Mouse (Mus musculus) heart, embryonic 12.5 days (tissue): ENCODE results near the gene Abat. TPM values are rescaled to one million over a fixed set of nuclear protein-coding genes. Genes with fewer than 3 reads are reported as not detected.

Experiments
- ATAC-seq: fragments of 200-750 bp; cut with Nextera tagmentation; 2 replicates; pipeline ENCODE4 v1.8.0; 2017; ENCODE audit warnings: moderate TSS enrichment, moderate library complexity; ENCODE audit not compliant: insufficient number of reproducible peaks, low FRiP score
- H3K27ac ChIP-seq: fragments of 300-500 bp; sonication (generic); 2 replicates; pipeline ENCODE4 v1.5.1; 2016; ENCODE audit warnings: mild to moderate bottlenecking, moderate library complexity; ENCODE audit not compliant: poor library complexity, severe bottlenecking
- H3K27me3 ChIP-seq: fragments of 300-500 bp; sonication (generic); replicated peaks from 2 replicates; pipeline ENCODE4 v1.6.1; 2016; ENCODE audit warnings: mild to moderate bottlenecking, moderate library complexity
- H3K36me3 ChIP-seq: fragments of 300-500 bp; sonication (generic); 2 replicates; pipeline ENCODE4 v1.6.1; 2016; ENCODE audit warnings: mild to moderate bottlenecking, moderate library complexity
- H3K4me1 ChIP-seq: fragments of 300-500 bp; sonication (generic); replicated peaks from 2 replicates; pipeline ENCODE4 v1.6.1; 2016; ENCODE audit warnings: mild to moderate bottlenecking
- H3K4me2 ChIP-seq: fragments of 300-500 bp; sonication (generic); 2 replicates; pipeline ENCODE4 v1.6.1; 2016; ENCODE audit warnings: mild to moderate bottlenecking, moderate library complexity
- H3K4me3 ChIP-seq: fragments of 300-500 bp; sonication (generic); 2 replicates; pipeline ENCODE4 v1.5.1; 2016; ENCODE audit warnings: mild to moderate bottlenecking
- H3K9ac ChIP-seq: fragments of 300-500 bp; sonication (generic); 2 replicates; pipeline ENCODE4 v1.6.1; 2016; ENCODE audit warnings: mild to moderate bottlenecking, moderate library complexity
- H3K9me3 ChIP-seq: fragments of 300-500 bp; sonication (generic); replicated peaks from 2 replicates; pipeline ENCODE4 v1.6.1; 2016; ENCODE audit warnings: mild to moderate bottlenecking, moderate library complexity
- WGBS: fragments of 180-500 bp; shearing (Covaris S2); methylation state at CpG from one replicate; pipeline ENCODE4 v1.1.7; 2016; 5-methylcytosine and 5-hydroxymethylcytosine counted together
- polyA plus RNA-seq: library from polyadenylated mRNA; unstranded; fragments of >200 nt; fragmentation: Nextera tagmentation; extraction: Ambion mirVana; gene quantifications from 2 replicates; pipeline ENCODE4 v1.2.1, GENCODE M21; 2016

The Abat gene
- polyA plus RNA-seq, 1 experiment from 2014 or later, result 50.7 TPM

GRCm38 (mm10) chr16:8573751-8574150 is 60.5 kb downstream of the Abat start:
- 49% methylated on average over 3 of the region's 3 CpGs for WGBS
- H3K4me1 ChIP-seq, result peaks cover 23% of the 10 kb centered on the region

GRCm38 (mm10) chr16:8574316-8574715 is 61.1 kb downstream of the Abat start:
- no peak overlapping the region for H3K27ac ChIP-seq
- no peak for ATAC-seq
- no peak overlapping the region for H3K4me2 ChIP-seq
- peaks cover 21% of the 10 kb centered on the region for H3K4me1 ChIP-seq
- H3K27me3 ChIP-seq, result no peaks in the 10 kb centered on the region
- H3K9me3 ChIP-seq, result no peaks in the 10 kb centered on the region
- H3K4me3 ChIP-seq, result no peak overlapping the region
- H3K36me3 ChIP-seq, result peaks cover 32% of the 10 kb centered on the region; the same call in 1 of the 2 replicates
- 93% methylated on average over 11 of the region's 11 CpGs for WGBS
- H3K9ac ChIP-seq, result no peak overlapping the region

More at GRCm38 (mm10) chr16:8573751-8574150, 60.5 kb downstream of the Abat start:
- Histone ChIP-seq H3K4me2 (no peak overlapping the region), H3K27ac (no peak overlapping the region), H3K9me3 (no peaks in the 10 kb centered on the region), H3K9ac (no peak overlapping the region), H3K36me3 (peaks cover 31% of the 10 kb centered on the region; the same call in 1 of the 2 replicates), H3K4me3 (no peak overlapping the region), H3K27me3 (no peaks in the 10 kb centered on the region)
- no peak for ATAC-seq

- H3K27me3 ChIP-seq, result no peaks in the 10 kb centered on the region
- no peaks in the 10 kb centered on the region for H3K9me3 ChIP-seq
- H3K4me3 ChIP-seq, result no peak overlapping the region
- no peak overlapping the region for H3K4me2 ChIP-seq
- H3K27ac ChIP-seq, result no peak overlapping the region
- ATAC-seq, result no peak
- no peak overlapping the region for H3K9ac ChIP-seq
- H3K36me3 ChIP-seq, result peaks cover 32% of the 10 kb centered on the region; the same call in 1 of the 2 replicates
- WGBS, result 86% methylated on average over 3 of the region's 3 CpGs
- H3K4me1 ChIP-seq, result 0 out of 2 replicates have a peak, but pooled peaks cover 6% of the 10 kb centered on the region
Observed at GRCm38 (mm10) chr16:8576111-8576510, 62.9 kb downstream of the Abat start.

DNA sequence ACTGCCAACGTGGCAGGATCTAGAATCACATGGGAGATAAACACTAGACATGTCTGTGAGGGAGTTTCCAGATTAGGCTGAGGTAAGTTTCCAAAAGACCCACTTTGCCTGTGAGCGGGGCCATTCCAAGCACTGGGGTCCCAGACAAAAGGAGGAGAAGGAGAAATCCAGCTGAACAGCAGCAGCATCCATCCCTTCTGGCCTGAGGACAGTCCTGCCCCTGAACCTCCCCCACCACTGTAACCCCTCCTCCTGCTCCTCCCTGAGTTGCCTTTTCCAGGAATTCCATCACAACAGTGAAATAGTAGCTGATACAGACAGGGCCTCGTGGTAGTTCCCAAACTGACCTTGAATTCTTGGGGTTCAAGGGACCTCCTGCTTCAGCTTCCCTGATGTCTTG is 63.7 kb downstream of the Abat start:
- Histone ChIP-seq H3K27ac (no peak overlapping the region), H3K36me3 (peaks cover 35% of the 10 kb centered on the region; the same call in 1 of the 2 replicates), H3K9me3 (peaks cover 2% of the 10 kb centered on the region), H3K27me3 (no peaks in the 10 kb centered on the region), H3K4me1 (0 out of 2 replicates have a peak, but pooled peaks cover 5% of the 10 kb centered on the region), H3K4me2 (no peak overlapping the region), H3K9ac (no peak overlapping the region), H3K4me3 (no peak overlapping the region)
- 67% methylated on average over 3 of the region's 3 CpGs for WGBS
- ATAC-seq, result no peak

GRCm38 (mm10) chr16:8578326-8578725 is 65.1 kb downstream of the Abat start:
- H3K9ac ChIP-seq, result no peak overlapping the region
- peaks cover 44% of the 10 kb centered on the region for H3K36me3 ChIP-seq
- peaks cover 9% of the 10 kb centered on the region for H3K9me3 ChIP-seq
- no peak overlapping the region for H3K4me3 ChIP-seq
- no peak for ATAC-seq
- no peaks in the 10 kb centered on the region for H3K4me1 ChIP-seq
- H3K27me3 ChIP-seq, result no peaks in the 10 kb centered on the region
- WGBS, result 70% methylated on average over 4 of the region's 4 CpGs
- H3K27ac ChIP-seq, result no peak overlapping the region
- H3K4me2 ChIP-seq, result no peak overlapping the region

- H3K4me2 ChIP-seq, result no peak overlapping the region
- H3K9ac ChIP-seq, result no peak overlapping the region
- H3K27ac ChIP-seq, result no peak overlapping the region
- H3K9me3 ChIP-seq, result peaks cover 9% of the 10 kb centered on the region
- WGBS, result 77% methylated on average over 5 of the region's 5 CpGs
- no peaks in the 10 kb centered on the region for H3K4me1 ChIP-seq
- no peaks in the 10 kb centered on the region for H3K27me3 ChIP-seq
- peaks cover 41% of the 10 kb centered on the region for H3K36me3 ChIP-seq
- H3K4me3 ChIP-seq, result no peak overlapping the region
- no peak for ATAC-seq
Observed at GRCm38 (mm10) chr16:8579546-8579945, 66.3 kb downstream of the Abat start.

DNA sequence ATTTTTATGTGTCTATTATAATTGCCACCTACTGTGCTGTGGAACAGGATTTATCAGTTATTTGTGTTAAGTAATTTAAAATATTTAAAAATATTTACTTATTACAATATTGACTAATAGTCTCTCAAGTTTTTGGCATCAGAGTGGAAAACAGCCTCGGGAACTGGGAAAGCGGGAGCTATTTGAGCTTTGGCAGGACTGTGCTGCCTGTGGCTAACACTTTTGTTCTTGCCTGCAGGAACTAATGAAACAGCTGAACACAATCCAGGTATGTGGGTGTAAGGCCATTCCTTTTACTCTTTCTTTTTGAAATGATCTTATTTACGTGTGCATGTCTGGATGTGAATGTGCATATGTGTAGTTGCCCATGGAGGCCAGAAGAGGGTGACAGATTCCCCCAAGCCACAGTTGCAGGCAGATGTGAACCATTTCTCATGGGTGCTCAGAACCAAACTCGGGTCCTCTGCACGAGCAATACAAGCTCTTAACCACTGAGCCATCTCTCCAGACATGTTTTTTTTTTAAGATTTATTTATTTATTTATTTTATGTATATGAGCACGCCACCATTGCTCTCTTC is 68.5 kb downstream of the Abat start:
- peaks cover 48% of the 10 kb centered on the region for H3K36me3 ChIP-seq
- 85% methylated on average over 6 of the region's 6 CpGs for WGBS
- H3K9ac ChIP-seq, result no peak overlapping the region
- no peak for ATAC-seq
- no peaks in the 10 kb centered on the region for H3K27me3 ChIP-seq
- no peak overlapping the region for H3K4me2 ChIP-seq
- H3K27ac ChIP-seq, result no peak overlapping the region
- H3K9me3 ChIP-seq, result peaks cover 13% of the 10 kb centered on the region
- no peaks in the 10 kb centered on the region for H3K4me1 ChIP-seq
- no peak overlapping the region for H3K4me3 ChIP-seq

DNA sequence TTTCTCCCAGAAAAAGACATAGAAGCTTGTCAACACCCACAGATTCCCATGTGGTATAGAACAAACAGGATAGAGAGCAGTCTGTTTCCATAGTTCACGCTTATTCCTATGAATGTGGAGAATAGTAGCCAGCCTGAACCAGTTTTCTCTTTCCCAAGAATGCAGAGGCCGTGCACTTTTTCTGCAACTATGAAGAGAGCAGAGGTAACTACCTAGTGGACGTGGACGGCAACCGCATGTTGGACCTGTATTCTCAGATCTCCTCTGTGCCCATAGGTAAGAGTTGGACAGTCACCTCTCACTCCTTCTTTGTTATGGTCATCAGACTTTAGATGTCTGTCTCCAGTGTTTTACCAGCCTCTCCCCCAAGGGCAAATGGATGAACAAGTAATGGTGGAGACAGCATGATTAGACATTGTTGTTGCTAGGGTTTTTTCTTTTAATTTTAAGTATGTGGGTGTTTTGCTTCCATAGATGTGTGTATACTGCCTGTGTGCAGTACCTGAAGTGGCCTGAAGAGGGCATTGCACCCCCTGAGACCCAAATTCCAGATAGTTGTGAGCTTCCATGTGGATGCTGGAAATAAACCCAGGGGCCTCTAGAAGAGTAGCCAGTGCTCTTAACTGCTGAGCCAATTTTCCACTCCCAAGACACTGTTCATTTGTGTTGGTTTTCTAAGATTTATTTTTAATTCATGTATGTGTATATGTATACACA is 69.5 kb downstream of the Abat start:
- ATAC-seq, result no peak
- Histone ChIP-seq H3K27ac (no peak overlapping the region), H3K4me2 (no peak overlapping the region), H3K27me3 (no peaks in the 10 kb centered on the region), H3K9me3 (peaks cover 13% of the 10 kb centered on the region), H3K9ac (no peak overlapping the region), H3K4me3 (no peak overlapping the region), H3K36me3 (peaks cover 52% of the 10 kb centered on the region), H3K4me1 (no peaks in the 10 kb centered on the region)
- 88% methylated on average over 5 of the region's 5 CpGs for WGBS

DNA sequence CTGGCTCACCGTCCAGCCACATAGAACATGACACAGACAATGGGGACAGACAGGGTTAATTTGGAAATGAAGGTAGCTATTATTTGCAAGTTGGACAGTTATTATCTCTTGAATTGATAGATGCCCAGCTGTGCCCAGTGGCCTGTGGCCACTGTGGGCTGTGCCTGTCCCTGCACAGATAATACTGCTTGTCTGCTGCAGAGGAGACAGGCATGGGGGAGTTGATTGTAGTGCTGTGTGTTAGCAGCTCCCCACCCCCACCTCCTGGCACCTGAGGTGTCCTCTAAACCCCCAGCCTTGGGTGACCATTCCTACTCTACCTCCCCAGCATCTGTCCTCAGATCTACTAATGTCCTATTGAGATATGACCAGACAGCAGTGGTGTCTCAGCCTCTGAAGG is 71.0 kb downstream of the Abat start:
- H3K9me3 ChIP-seq, result peaks cover 13% of the 10 kb centered on the region
- no peak overlapping the region for H3K4me2 ChIP-seq
- H3K36me3 ChIP-seq, result peaks cover 50% of the 10 kb centered on the region
- no peaks in the 10 kb centered on the region for H3K27me3 ChIP-seq
- H3K27ac ChIP-seq, result no peak overlapping the region
- no peak overlapping the region for H3K4me3 ChIP-seq
- no peaks in the 10 kb centered on the region for H3K4me1 ChIP-seq
- no peak for ATAC-seq
- WGBS, result 66% methylated on average over 1 of the region's 1 CpGs
- H3K9ac ChIP-seq, result no peak overlapping the region

DNA sequence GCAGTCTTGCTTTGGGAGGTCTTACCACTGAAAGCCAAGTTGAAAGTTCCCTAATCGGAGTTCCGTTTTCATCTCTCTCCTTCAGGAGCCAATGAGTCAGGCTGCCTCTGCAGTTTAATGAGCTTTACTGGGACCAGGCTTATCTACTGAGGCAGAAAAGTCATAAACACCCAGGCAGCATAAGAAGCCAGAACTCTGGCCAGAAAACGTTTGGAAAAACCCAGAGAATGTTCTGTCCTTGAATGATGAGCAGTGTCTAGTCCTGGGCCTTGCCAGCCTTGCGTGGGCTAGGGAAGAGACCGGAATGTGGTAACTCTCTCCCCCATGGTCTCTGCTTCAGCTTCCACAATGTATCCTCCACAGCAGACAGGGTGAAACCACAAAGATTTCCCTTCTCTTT is 71.8 kb downstream of the Abat start:
- Histone ChIP-seq H3K36me3 (peaks cover 57% of the 10 kb centered on the region), H3K27me3 (no peaks in the 10 kb centered on the region), H3K9me3 (peaks cover 13% of the 10 kb centered on the region), H3K4me2 (no peak overlapping the region), H3K4me1 (no peaks in the 10 kb centered on the region), H3K9ac (no peak overlapping the region), H3K27ac (no peak overlapping the region), H3K4me3 (no peak overlapping the region)
- 71% methylated on average over 5 of the region's 5 CpGs for whole genome bisulfite sequencing
- no peak for ATAC-seq

GRCm38 (mm10) chr16:8595411-8595810 is 82.2 kb downstream of the Abat start:
- Histone ChIP-seq H3K4me3 (no peak overlapping the region), H3K36me3 (peaks cover 3% of the 10 kb centered on the region; the same call in 1 of the 2 replicates), H3K9ac (no peak overlapping the region), H3K27ac (no peak overlapping the region), H3K4me2 (no peak overlapping the region), H3K4me1 (no peaks in the 10 kb centered on the region), H3K9me3 (no peaks in the 10 kb centered on the region), H3K27me3 (no peaks in the 10 kb centered on the region)
- 42% methylated on average over 4 of the region's 4 CpGs for WGBS
- no peak for ATAC-seq
